Mouse (Mus musculus): ENCODE results near the gene Cpeb3. TPM values are rescaled to one million over a fixed set of nuclear protein-coding genes. Genes with fewer than 3 reads are reported as not detected.

Cpeb3 gene
- polyA plus RNA-seq, 1 experiment from 2014 or later, result 0.63 TPM

DNA sequence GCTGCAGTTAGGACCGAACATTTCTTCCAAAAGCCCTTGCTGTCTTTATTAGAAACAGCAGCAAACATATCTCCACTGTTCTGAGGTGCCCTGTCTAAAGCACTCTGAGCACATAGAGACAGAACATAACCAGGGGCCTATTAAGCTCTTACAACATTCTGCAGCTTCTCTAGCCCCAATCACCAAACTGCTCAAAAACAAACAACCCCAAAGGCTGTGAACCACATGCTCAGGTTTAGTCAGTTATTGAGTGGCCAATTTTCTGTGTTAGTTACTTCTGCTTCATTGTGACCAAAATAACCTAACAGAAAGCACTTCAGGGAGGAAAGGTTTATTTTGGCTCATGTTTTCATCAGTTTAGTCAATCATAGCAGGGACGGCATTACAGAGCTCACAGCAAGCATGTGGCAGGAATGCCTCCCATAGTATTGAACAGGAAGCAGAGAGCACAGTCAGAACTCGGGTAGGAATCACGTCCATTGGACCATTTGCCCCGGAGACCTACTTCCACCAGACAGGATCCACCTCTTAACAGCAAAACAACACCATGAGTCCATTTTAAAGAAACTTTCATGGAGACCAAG, 15.8 kb downstream of the Cpeb3 start:
- no peak for TF ChIP-seq CTCF (IDR thresholded peaks at IDR 0.05; ENCODE audit: low read depth)
- Histone ChIP-seq H3K27ac (ENCODE audit: low read depth) (no peak overlapping the region), H3K27me3 (ENCODE audit: insufficient read depth, low read length) (no peaks in the 10 kb centered on the region), H3K4me3 (ENCODE audit: low read depth, low read length) (no peak overlapping the region), H3K9ac (no peak overlapping the region), H3K4me2 (no peak overlapping the region), H3K9me3 (ENCODE audit: low read depth, low read length) (no peaks in the 10 kb centered on the region), H3K4me1 (ENCODE audit: insufficient read depth) (no peaks in the 10 kb centered on the region), H3K36me3 (ENCODE audit: insufficient read depth) (no peaks in the 10 kb centered on the region)
- no peak for ATAC-seq (ENCODE audit: insufficient read depth)
- DNase-seq, result no peak
- WGBS, result 69% methylated on average over 5 of the region's 5 CpGs

DNA sequence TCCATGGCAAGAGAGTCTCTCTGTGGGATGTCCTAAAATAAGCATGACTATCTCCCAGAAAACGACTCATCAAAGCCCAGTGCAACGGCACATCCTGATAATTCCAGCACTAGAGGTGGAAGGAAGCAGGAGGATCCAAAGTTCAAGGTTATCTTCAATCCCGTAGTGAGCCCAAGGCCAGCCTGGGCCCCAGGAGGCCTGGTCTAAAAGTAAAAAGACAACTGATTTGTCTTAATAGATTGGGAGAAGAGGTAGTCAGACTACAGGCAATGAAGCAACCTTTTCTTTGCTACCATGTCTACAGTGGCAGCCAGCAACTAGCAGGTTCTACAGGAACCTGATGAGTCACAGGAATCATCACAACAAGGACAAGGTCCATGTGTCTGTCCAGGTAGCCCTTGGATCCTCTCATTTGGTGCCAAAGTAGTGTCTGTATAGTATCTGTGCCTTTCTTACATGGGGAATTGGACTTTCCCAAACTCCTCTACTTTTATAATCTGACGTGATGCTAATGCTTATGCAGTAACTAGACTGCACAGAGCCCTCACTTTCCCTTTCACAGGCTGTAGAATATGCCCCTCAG, 19.9 kb downstream of the Cpeb3 start:
- Histone ChIP-seq H3K27me3 (ENCODE audit: insufficient read depth, low read length) (no peaks in the 10 kb centered on the region), H3K4me1 (ENCODE audit: insufficient read depth) (no peaks in the 10 kb centered on the region), H3K4me3 (ENCODE audit: low read depth, low read length) (no peak overlapping the region), H3K27ac (ENCODE audit: low read depth) (no peak overlapping the region), H3K9me3 (ENCODE audit: low read depth, low read length) (no peaks in the 10 kb centered on the region), H3K4me2 (no peak overlapping the region), H3K9ac (no peak overlapping the region), H3K36me3 (ENCODE audit: insufficient read depth) (no peaks in the 10 kb centered on the region)
- ATAC-seq (ENCODE audit: insufficient read depth) (no peak), DNase-seq (no peak)
- TF ChIP-seq CTCF (IDR thresholded peaks at IDR 0.05; ENCODE audit: low read depth), result no peak
- 67% methylated on average over 4 of the region's 4 CpGs for WGBS

DNA sequence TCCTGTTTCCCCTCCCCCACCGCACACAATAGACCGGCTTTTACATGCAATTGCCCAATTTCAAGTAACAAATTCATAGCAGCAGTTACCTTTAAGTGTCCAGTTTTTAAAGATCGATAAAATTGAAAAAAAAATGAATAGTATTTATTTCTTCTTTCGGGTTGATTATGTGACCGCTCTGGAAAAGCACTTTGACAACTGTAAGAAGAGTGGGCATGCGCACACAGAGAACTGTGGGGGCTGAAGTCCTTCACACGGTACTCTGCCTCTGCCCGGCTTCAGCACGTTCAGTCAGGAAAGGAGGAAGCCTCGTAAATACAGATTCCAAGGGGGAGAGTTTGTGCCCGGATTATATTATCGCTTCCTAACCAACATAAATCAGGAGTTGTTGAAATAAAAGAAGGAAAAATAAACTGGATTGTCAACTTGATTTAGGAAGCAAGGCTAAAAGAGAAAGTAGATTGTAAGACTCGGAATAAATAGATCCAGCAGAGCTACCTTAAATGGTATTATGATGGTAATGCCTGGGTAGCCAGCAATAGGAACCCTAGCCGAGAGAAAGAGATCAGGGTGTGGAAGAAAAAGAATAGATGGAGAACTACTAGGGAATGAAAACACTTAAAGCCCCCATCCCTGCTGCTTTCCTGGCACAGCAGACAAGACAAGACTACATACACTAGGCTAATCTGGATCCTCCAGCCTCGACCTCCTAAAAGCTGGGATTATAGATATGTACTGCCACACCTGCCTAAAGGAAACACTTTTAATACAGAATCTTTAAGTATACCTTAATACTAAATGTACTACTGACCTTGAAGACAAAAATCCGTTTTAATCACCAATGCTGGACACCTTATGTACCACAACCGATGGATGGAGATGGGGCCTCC, 30.3 kb downstream of the Cpeb3 start:
- DNase-seq (peak; percentile 81), ATAC-seq (ENCODE audit: insufficient read depth) (0 out of 2 replicates have a peak, but pooled peaks have one; percentile 67)
- Histone ChIP-seq H3K4me3 (ENCODE audit: low read depth, low read length) (peak overlapping the region; percentile 29), H3K27me3 (ENCODE audit: insufficient read depth, low read length) (peaks cover 37% of the 10 kb centered on the region), H3K9ac (no peak overlapping the region), H3K36me3 (ENCODE audit: insufficient read depth) (no peaks in the 10 kb centered on the region), H3K27ac (ENCODE audit: low read depth) (no peak overlapping the region), H3K4me2 (peak overlapping the region; percentile 54), H3K4me1 (ENCODE audit: insufficient read depth) (0 out of 2 replicates have a peak, but pooled peaks cover 3% of the 10 kb centered on the region), H3K9me3 (ENCODE audit: low read depth, low read length) (no peaks in the 10 kb centered on the region)
- no peak for TF ChIP-seq CTCF (IDR thresholded peaks at IDR 0.05; ENCODE audit: low read depth)
- WGBS, result 17% methylated on average over 17 of the region's 17 CpGs

DNA sequence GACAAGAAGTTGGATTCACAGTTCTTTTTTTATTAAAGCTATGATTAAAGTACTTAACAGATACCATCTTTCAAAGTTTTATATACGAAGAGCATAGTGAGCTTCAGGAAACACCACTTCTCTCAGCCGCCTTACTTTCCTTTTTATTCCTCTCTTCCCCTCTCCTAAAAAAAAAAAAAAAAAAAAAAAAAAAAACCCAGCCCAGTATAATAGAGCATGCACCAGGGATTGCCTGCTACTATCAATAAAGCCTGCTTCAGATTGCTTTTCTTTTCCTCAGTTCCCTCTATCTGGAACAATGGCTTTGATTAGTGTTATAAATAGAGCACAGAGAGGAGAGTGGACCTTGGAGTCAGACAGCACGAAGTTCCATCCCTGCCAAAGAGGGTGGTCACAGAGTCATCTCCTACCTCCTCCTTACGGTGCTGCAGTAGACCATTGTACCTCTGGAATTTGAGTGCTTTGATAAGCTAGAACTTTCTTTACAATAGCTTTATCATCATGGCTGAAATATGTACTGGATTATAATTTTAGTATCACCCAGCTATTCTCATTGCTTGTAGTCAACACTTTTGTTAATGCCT, 31.4 kb downstream of the Cpeb3 start:
- no peaks in the 10 kb centered on the region for H3K9me3 ChIP-seq (ENCODE audit: low read depth, low read length)
- H3K36me3 ChIP-seq (ENCODE audit: insufficient read depth), result no peaks in the 10 kb centered on the region
- H3K9ac ChIP-seq, result no peak overlapping the region
- no peak overlapping the region for H3K4me2 ChIP-seq
- no peak for ATAC-seq (ENCODE audit: insufficient read depth)
- H3K4me1 ChIP-seq (ENCODE audit: insufficient read depth), result 0 out of 2 replicates have a peak, but pooled peaks cover 3% of the 10 kb centered on the region
- H3K4me3 ChIP-seq (ENCODE audit: low read depth, low read length), result no peak overlapping the region
- peaks cover 47% of the 10 kb centered on the region for H3K27me3 ChIP-seq (ENCODE audit: insufficient read depth, low read length)
- 41% methylated on average over 4 of the region's 4 CpGs for WGBS
- DNase-seq, result no peak
- TF ChIP-seq CTCF (IDR thresholded peaks at IDR 0.05; ENCODE audit: low read depth), result no peak
- no peak overlapping the region for H3K27ac ChIP-seq (ENCODE audit: low read depth)

DNA sequence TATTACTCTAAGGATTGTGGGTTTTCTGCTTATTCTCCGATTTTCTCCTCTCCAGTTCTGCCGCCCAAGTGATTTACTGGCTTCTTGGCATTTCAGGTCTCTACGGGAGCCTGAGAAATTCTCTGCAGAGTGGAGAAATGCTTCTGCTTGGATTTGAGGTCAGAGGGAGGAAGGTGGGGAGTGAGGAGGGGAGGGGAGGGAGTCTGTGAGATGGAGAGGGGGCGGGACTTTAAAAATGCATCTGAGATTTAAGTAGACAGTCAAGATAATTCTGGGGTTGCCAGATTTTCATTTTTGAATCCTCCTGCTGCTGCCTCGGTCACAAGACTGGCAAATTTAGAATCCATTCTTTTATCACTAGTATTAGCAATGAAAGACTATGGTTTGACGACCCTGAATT, 32.5 kb downstream of the Cpeb3 start:
- DNase-seq (peak; percentile 13), ATAC-seq (ENCODE audit: insufficient read depth) (no peak)
- WGBS, result 10% methylated on average over 6 of the region's 6 CpGs
- H3K4me3 ChIP-seq (ENCODE audit: low read depth, low read length), result peak overlapping the region; percentile 58
- H3K27ac ChIP-seq (ENCODE audit: low read depth), result no peak overlapping the region
- peak overlapping the region; percentile 98 for H3K4me2 ChIP-seq
- no peak overlapping the region for H3K9ac ChIP-seq
- no peak for TF ChIP-seq CTCF (IDR thresholded peaks at IDR 0.05; ENCODE audit: low read depth)
- H3K36me3 ChIP-seq (ENCODE audit: insufficient read depth), result no peaks in the 10 kb centered on the region
- no peaks in the 10 kb centered on the region for H3K9me3 ChIP-seq (ENCODE audit: low read depth, low read length)
- H3K27me3 ChIP-seq (ENCODE audit: insufficient read depth, low read length), result peaks cover 47% of the 10 kb centered on the region
- 0 out of 2 replicates have a peak, but pooled peaks cover 3% of the 10 kb centered on the region for H3K4me1 ChIP-seq (ENCODE audit: insufficient read depth)

DNA sequence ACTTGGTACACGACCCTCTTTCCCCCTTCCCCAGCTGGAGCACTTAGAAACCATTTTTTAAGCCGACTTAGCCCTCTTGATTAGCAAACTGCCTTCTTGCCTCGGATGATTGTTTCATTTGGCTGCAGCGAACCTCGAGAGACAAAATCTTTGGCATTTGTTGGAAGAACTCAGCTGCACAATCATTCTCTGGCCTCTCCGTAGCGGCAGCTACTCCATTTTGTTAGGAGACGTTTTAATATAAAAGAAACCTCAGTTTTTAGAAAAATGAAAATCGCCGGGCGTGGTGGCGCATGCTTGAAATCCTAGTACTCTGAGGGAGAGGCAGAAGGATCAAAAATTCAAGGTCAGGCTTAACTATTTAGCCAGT, 33.0 kb downstream of the Cpeb3 start:
- Histone ChIP-seq H3K4me1 (ENCODE audit: insufficient read depth) (0 out of 2 replicates have a peak, but pooled peaks cover 3% of the 10 kb centered on the region), H3K36me3 (ENCODE audit: insufficient read depth) (no peaks in the 10 kb centered on the region), H3K9ac (peak overlapping the region; percentile 42), H3K4me2 (peak overlapping the region; percentile 98), H3K4me3 (ENCODE audit: low read depth, low read length) (peak overlapping the region; percentile 58), H3K27ac (ENCODE audit: low read depth) (peak overlapping the region; percentile 27; the same call in 1 of the 2 replicates), H3K9me3 (ENCODE audit: low read depth, low read length) (no peaks in the 10 kb centered on the region), H3K27me3 (ENCODE audit: insufficient read depth, low read length) (peaks cover 47% of the 10 kb centered on the region)
- 2% methylated on average over 12 of the region's 12 CpGs for WGBS
- ATAC-seq (ENCODE audit: insufficient read depth), result no peak
- DNase-seq, result no peak
- no peak for TF ChIP-seq CTCF (IDR thresholded peaks at IDR 0.05; ENCODE audit: low read depth)

Measured in lung, embryonic 14.5 days (tissue).